Mouse (Mus musculus) CH12.LX (cell line): ENCODE data around the gene Cnr2. TPM values are rescaled to one million over a fixed set of nuclear protein-coding genes. Genes with fewer than 3 reads are reported as not detected.
A peak's percentile ranks its signal among the peaks of the same experiment; 100 is the strongest.

Experiments used
- DNase-seq: peaks from one replicate; pipeline ENCODE4 v3.0.0-alpha.2; 2013; ENCODE audit errors: extremely low read depth
- H3K27ac ChIP-seq: 2 replicates; pipeline ENCODE4 v1.5.1; 2012; ENCODE audit warnings: low read depth, mild to moderate bottlenecking, control low read depth, moderate library complexity; ENCODE audit not compliant: insufficient read depth
- H3K27me3 ChIP-seq: replicated peaks from 2 replicates; pipeline ENCODE3; 2012; ENCODE audit warnings: inconsistent platforms
- H3K36me3 ChIP-seq, 2 experiments: replicated peaks in 1 of 2; 2 replicates each; pipeline versions ENCODE3 to v1.6.1; 2012; ENCODE audit warnings: inconsistent platforms in 1 of 2, low read length in 1 of 2, mild to moderate bottlenecking in 1 of 2, mixed read lengths in 1 of 2, moderate library complexity in 1 of 2; ENCODE audit not compliant: control insufficient read depth in 1 of 2, insufficient read depth in 1 of 2
- H3K4me1 ChIP-seq, 2 experiments: 2 replicates each; pipeline ENCODE4 v1.6.1; 2012; ENCODE audit warnings: inconsistent platforms in 1 of 2, moderate library complexity in 1 of 2; ENCODE audit not compliant: insufficient read depth in 2 of 2, control insufficient read depth in 1 of 2
- H3K4me2 ChIP-seq: 2 replicates; pipeline ENCODE4 v1.6.1; 2012; ENCODE audit warnings: low read depth, mild to moderate bottlenecking, control low read depth; ENCODE audit not compliant: poor library complexity, insufficient read depth, severe bottlenecking
- H3K4me3 ChIP-seq, 3 experiments: fragments of 150-350 bp in 1 of 3; sonication (generic) in 1 of 3; replicated peaks in 1 of 3; 2 replicates each; pipeline versions ENCODE3 to v1.5.1; 2011 to 2012; ENCODE audit warnings: low read depth in 2 of 3, low read length in 2 of 3, mild to moderate bottlenecking in 2 of 3, moderate library complexity in 2 of 3, control low read depth in 1 of 3, improper control_type of control experiment in 1 of 3, inconsistent platforms in 1 of 3, mixed read lengths in 1 of 3; ENCODE audit not compliant: poor library complexity in 1 of 3
- H3K79me2 ChIP-seq: replicated peaks from 2 replicates; pipeline ENCODE4 v1.6.1; 2012; ENCODE audit warnings: mild to moderate bottlenecking, moderate library complexity; ENCODE audit not compliant: control insufficient read depth, poor library complexity, insufficient read depth, severe bottlenecking; ENCODE audit errors: extremely low read depth
- H3K9ac ChIP-seq: 2 replicates; pipeline ENCODE4 v1.6.1; 2012; ENCODE audit warnings: low read depth, mild to moderate bottlenecking, control low read depth, moderate library complexity; ENCODE audit not compliant: insufficient read depth
- H3K9me3 ChIP-seq: replicated peaks from 2 replicates; pipeline ENCODE3; 2012; ENCODE audit warnings: low read length, inconsistent platforms, mixed read lengths
- BHLHE40 ChIP-seq: IDR thresholded peaks from 2 replicates; pipeline ENCODE4 v1.6.1; 2011; ENCODE audit warnings: mild to moderate bottlenecking, low read depth, low read length, improper control_type of control experiment
- CHD1 ChIP-seq: IDR thresholded peaks from 2 replicates; pipeline ENCODE4 v1.6.1; 2012; ENCODE audit warnings: low read depth, low read length, improper control_type of control experiment, inconsistent platforms
- CTCF ChIP-seq, 2 experiments: IDR thresholded peaks in 1 of 2; conservative IDR thresholded peaks in 1 of 2; 2 replicates each; pipeline ENCODE4 v1.5.1; 2011 to 2012; ENCODE audit warnings: low read depth in 2 of 2, low read length in 2 of 2, improper control_type of control experiment in 1 of 2, inconsistent platforms in 1 of 2, mild to moderate bottlenecking in 1 of 2, moderate library complexity in 1 of 2
- ELF1 ChIP-seq: IDR thresholded peaks from 2 replicates; pipeline ENCODE4 v1.6.1; 2014; ENCODE audit warnings: low read depth, mild to moderate bottlenecking, inconsistent platforms, low read length, improper control_type of control experiment
- EP300 ChIP-seq: IDR thresholded peaks from 2 replicates; pipeline ENCODE4 v1.6.1; 2011; ENCODE audit warnings: low read length, improper control_type of control experiment
- ETS1 ChIP-seq: conservative IDR thresholded peaks from 2 replicates; pipeline ENCODE4 v1.6.1; 2012; ENCODE audit warnings: low read depth, mild to moderate bottlenecking, inconsistent platforms, low read length, improper control_type of control experiment, moderate library complexity
- GABPA ChIP-seq: IDR thresholded peaks from 2 replicates; pipeline ENCODE4 v1.6.1; 2012; ENCODE audit warnings: low read depth, low read length, improper control_type of control experiment, inconsistent platforms; ENCODE audit not compliant: insufficient replicate concordance
- IRF4 ChIP-seq: IDR thresholded peaks from 2 replicates; pipeline ENCODE4 v1.6.1; 2014; ENCODE audit warnings: low read depth, mild to moderate bottlenecking, inconsistent platforms, low read length, improper control_type of control experiment
- JUN ChIP-seq: IDR thresholded peaks from 2 replicates; pipeline ENCODE4 v1.6.1; 2011; ENCODE audit warnings: low read depth, mild to moderate bottlenecking, low read length, improper control_type of control experiment, moderate library complexity; ENCODE audit not compliant: insufficient read depth
- MAFK ChIP-seq: IDR thresholded peaks from 2 replicates; pipeline ENCODE4 v1.6.1; 2011; ENCODE audit warnings: low read length, improper control_type of control experiment; ENCODE audit not compliant: insufficient replicate concordance
- MAZ ChIP-seq: IDR thresholded peaks from 2 replicates; pipeline ENCODE4 v1.6.1; 2012; ENCODE audit warnings: low read depth, mild to moderate bottlenecking, inconsistent platforms, low read length, improper control_type of control experiment, moderate library complexity
- MEF2A ChIP-seq: IDR thresholded peaks from 2 replicates; pipeline ENCODE4 v1.6.1; 2014; ENCODE audit warnings: low read depth, mild to moderate bottlenecking, inconsistent platforms, low read length, improper control_type of control experiment, borderline replicate concordance
- MXI1 ChIP-seq: IDR thresholded peaks from 2 replicates; pipeline ENCODE4 v1.6.1; 2011; ENCODE audit warnings: mild to moderate bottlenecking, low read depth, low read length, improper control_type of control experiment
- NELFE ChIP-seq: IDR thresholded peaks from 2 replicates; pipeline ENCODE4 v1.6.1; 2011; ENCODE audit warnings: low read depth, low read length, improper control_type of control experiment
- NRF1 ChIP-seq: IDR thresholded peaks from 2 replicates; pipeline ENCODE4 v1.6.1; 2014; ENCODE audit warnings: low read depth, mild to moderate bottlenecking, inconsistent platforms, low read length, improper control_type of control experiment, moderate library complexity
- PAX5 ChIP-seq: IDR thresholded peaks from 2 replicates; pipeline ENCODE4 v1.6.1; 2012; ENCODE audit warnings: low read length, inconsistent platforms, mixed read lengths
- RCOR1 ChIP-seq: conservative IDR thresholded peaks from 2 replicates; pipeline ENCODE4 v1.6.1; 2012; ENCODE audit warnings: low read depth, mild to moderate bottlenecking, inconsistent platforms, low read length, improper control_type of control experiment
- SMC3 ChIP-seq: IDR thresholded peaks from 2 replicates; pipeline ENCODE4 v1.6.1; 2011; ENCODE audit warnings: low read depth, low read length, improper control_type of control experiment
- TBP ChIP-seq: conservative IDR thresholded peaks from 2 replicates; pipeline ENCODE4 v1.6.1; 2011; ENCODE audit warnings: low read depth, low read length, improper control_type of control experiment
- TCF12 ChIP-seq: IDR thresholded peaks from 2 replicates; pipeline ENCODE4 v1.6.1; 2014; ENCODE audit warnings: low read depth, mild to moderate bottlenecking, inconsistent platforms, low read length, improper control_type of control experiment
- USF2 ChIP-seq: conservative IDR thresholded peaks from 2 replicates; pipeline ENCODE4 v1.6.1; 2011; ENCODE audit warnings: low read depth, low read length, improper control_type of control experiment
- ZC3H11A ChIP-seq: IDR thresholded peaks from 2 replicates; pipeline ENCODE4 v1.6.1; 2012; ENCODE audit warnings: low read depth, mild to moderate bottlenecking, inconsistent platforms, low read length, improper control_type of control experiment
- ZNF384 ChIP-seq: IDR thresholded peaks from 2 replicates; pipeline ENCODE4 v1.6.1; 2012; ENCODE audit warnings: low read depth, low read length, improper control_type of control experiment, inconsistent platforms
- dilution Hi-C: fragments of 300-500 bp; cut with MboI; formaldehyde crosslinking; loops from 2 replicates; pipeline ENCODE4 v1.14.3; 2020; ENCODE audit warnings: low sequenced_read_pairs; ENCODE audit not compliant: extremely low pct_unique_long_range_greater_than_20kb, extremely low pct_ligation_motif_present
- in situ Hi-C: fragments of 300-500 bp; cut with MboI; formaldehyde crosslinking; loops from 3 replicates; pipeline ENCODE4 v1.14.3; 2019; ENCODE audit warnings: low sequenced_read_pairs, low pct_ligation_motif_present, low pct_unique_long_range_greater_than_20kb, mixed read lengths
- polyA plus RNA-seq: library from polyadenylated mRNA; unstranded; fragments of >175 nt; gene quantifications from 2 replicates; pipeline ENCODE4 v1.2.1, GENCODE M21; 2012; ENCODE audit warnings: low read depth; ENCODE audit not compliant: insufficient read length
- total RNA-seq, 2 experiments: library from RNA; depleted of rRNA; stranded (reverse); fragments of 300-350 nt in 1 of 2; fragments of >200 nt in 1 of 2; gene quantifications; 2 replicates each; pipeline ENCODE4 v1.2.3; 2012 to 2014

Gene Cnr2
- total and polyA plus RNA-seq, 3 experiments, result 5.6 to 13.8 (median 10.6) TPM

- Histone ChIP-seq H3K9ac (no peak overlapping the region), H3K4me3 (no peak overlapping the region), H3K27ac (no peak overlapping the region), H3K36me3 (no peaks in the 10 kb centered on the region), H3K4me2 (no peak overlapping the region), H3K79me2 (no peaks in the 10 kb centered on the region), H3K27me3 (no peaks in the 10 kb centered on the region), H3K9me3 (no peaks in the 10 kb centered on the region), H3K4me1 (peaks cover 23 to 42% of the 10 kb centered on the region in 2 experiments)
- in situ Hi-C loops (loop anchor here (10.0 kb wide), 1 partner anchor 60 kb away; the partner anchor contains the start of gene Hmgcl), dilution Hi-C loops (no loop called here)
- no peak for DNase-seq
- TF ChIP-seq MEF2A (no peak), NRF1 (0 out of 2 replicates have a peak, but pooled peaks have one; percentile 23)
Measured at GRCm38 (mm10) chr4:135884531-135884930, 10.7 kb upstream of the Cnr2 start.

GRCm38 (mm10) chr4:135885676-135886075 is 9.5 kb upstream of the Cnr2 start:
- Histone ChIP-seq H3K9ac (no peak overlapping the region), H3K9me3 (no peaks in the 10 kb centered on the region), H3K79me2 (no peaks in the 10 kb centered on the region), H3K4me1 (peaks cover 23 to 39% of the 10 kb centered on the region in 2 experiments), H3K27ac (peak overlapping the region; percentile 59; the same call in 1 of the 2 replicates), H3K4me2 (peak overlapping the region; percentile 32; the same call in 1 of the 2 replicates), H3K27me3 (no peaks in the 10 kb centered on the region), H3K4me3 (no peak overlapping the region), H3K36me3 (no peaks in the 10 kb centered on the region)
- in situ Hi-C loops, result loop anchor here (10.0 kb wide), 1 partner anchor 59 kb away; the partner anchor contains the start of gene Hmgcl
- TF ChIP-seq TBP (no peak), CHD1 (no peak), GABPA (no peak), EP300 (no peak), CTCF (conservative IDR thresholded peaks at IDR 0.05 in 1 of 2, IDR thresholded peaks at IDR 0.05 in 1 of 2; ENCODE audit: low read depth in 2 of 2, low read length in 2 of 2) (no peak)
- dilution Hi-C loops, result no loop called here
- DNase-seq, result peak; percentile 70

GRCm38 (mm10) chr4:135886184-135886583 is 9.0 kb upstream of the Cnr2 start:
- in situ Hi-C loops (loop anchor here (10.0 kb wide), 1 partner anchor 59 kb away; the partner anchor contains the start of gene Hmgcl), dilution Hi-C loops (no loop called here)
- no peaks in the 10 kb centered on the region for H3K27me3 ChIP-seq
- DNase-seq, result peak; percentile 50
- H3K79me2 ChIP-seq, result no peaks in the 10 kb centered on the region
- H3K27ac ChIP-seq, result peak overlapping the region; percentile 59; the same call in 1 of the 2 replicates
- no peaks in the 10 kb centered on the region for H3K9me3 ChIP-seq
- H3K4me2 ChIP-seq, result peak overlapping the region; percentile 32; the same call in 1 of the 2 replicates
- H3K4me3 ChIP-seq, result no peak overlapping the region
- no peaks in the 10 kb centered on the region for H3K36me3 ChIP-seq
- H3K9ac ChIP-seq, result no peak overlapping the region
- H3K4me1 ChIP-seq, result peaks cover 23 to 40% of the 10 kb centered on the region in 2 experiments
- TF ChIP-seq SMC3, result no peak
- TF ChIP-seq TCF12, result peak; percentile 46; the same call in 1 of the 2 replicates
- no peak for TF ChIP-seq IRF4
- TF ChIP-seq RCOR1, result no peak
- no peak for TF ChIP-seq GABPA
- TF ChIP-seq ZC3H11A, result no peak
- TF ChIP-seq ETS1, result peak; percentile 58
- TF ChIP-seq NELFE, result no peak
- TF ChIP-seq MAFK, result no peak
- TF ChIP-seq ELF1, result no peak
- no peak for TF ChIP-seq PAX5
- no peak for TF ChIP-seq USF2
- TF ChIP-seq JUN, result no peak
- TF ChIP-seq MXI1, result no peak
- 0 out of 2 replicates have a peak, but pooled peaks have one; percentile 26 for TF ChIP-seq MAZ
- TF ChIP-seq CHD1, result no peak
- TF ChIP-seq BHLHE40, result peak; percentile 42; the same call in 1 of the 2 replicates
- TF ChIP-seq ZNF384, result no peak
